Mouse (Mus musculus) heart, embryonic 16.5 days (tissue): ENCODE data around the gene Ercc5. TPM values are rescaled to one million over a fixed set of nuclear protein-coding genes. Genes with fewer than 3 reads are reported as not detected.
A peak's percentile ranks its signal among the peaks of the same experiment; 100 is the strongest.

Experiments used
- ATAC-seq: fragments of 200-750 bp; cut with Nextera tagmentation; replicated peaks from 2 replicates; pipeline ENCODE4 v1.8.0; 2017; ENCODE audit warnings: moderate number of reproducible peaks; ENCODE audit not compliant: insufficient read depth, low FRiP score; ENCODE audit errors: extremely low read depth
- H3K27ac ChIP-seq: fragments of 300-500 bp; sonication (generic); 2 replicates; pipeline ENCODE4 v1.5.1; 2014; ENCODE audit warnings: mild to moderate bottlenecking, low read length, control low read depth, moderate library complexity
- H3K27me3 ChIP-seq: fragments of 300-500 bp; sonication (generic); 2 replicates; pipeline ENCODE4 v1.6.1; 2014; ENCODE audit warnings: low read length, mixed read lengths; ENCODE audit not compliant: control insufficient read depth, insufficient read depth
- H3K36me3 ChIP-seq: fragments of 300-500 bp; sonication (generic); 2 replicates; pipeline ENCODE4 v1.6.1; 2014; ENCODE audit not compliant: control insufficient read depth, insufficient read depth
- H3K4me1 ChIP-seq: fragments of 300-500 bp; sonication (generic); 2 replicates; pipeline ENCODE4 v1.6.1; 2014; ENCODE audit warnings: low read length, mixed read lengths; ENCODE audit not compliant: control insufficient read depth, insufficient read depth
- H3K4me2 ChIP-seq: fragments of 300-500 bp; sonication (generic); 2 replicates; pipeline ENCODE4 v1.6.1; 2014; ENCODE audit warnings: low read depth, mild to moderate bottlenecking, control low read depth, low read length
- H3K4me3 ChIP-seq: fragments of 300-500 bp; sonication (generic); 2 replicates; pipeline ENCODE4 v1.5.1; 2014; ENCODE audit warnings: mild to moderate bottlenecking, control low read depth, low read length
- H3K9ac ChIP-seq: fragments of 300-500 bp; sonication (generic); 2 replicates; pipeline ENCODE4 v1.6.1; 2014; ENCODE audit warnings: low read length, control low read depth
- H3K9me3 ChIP-seq: fragments of 300-500 bp; sonication (generic); replicated peaks from 2 replicates; pipeline ENCODE4 v1.6.1; 2016; ENCODE audit warnings: low read length; ENCODE audit not compliant: control insufficient read depth
- WGBS: fragments of 180-500 bp; shearing (Covaris S2); extraction: QIAGEN DNeasy Blood & Tissue Kit; methylation state at CpG from one replicate; pipeline ENCODE4 v1.1.7; 2014; 5-methylcytosine and 5-hydroxymethylcytosine counted together
- polyA plus RNA-seq: library from polyadenylated mRNA; unstranded; fragments of >200 nt; fragmentation: Nextera tagmentation; extraction: Ambion mirVana; gene quantifications from 2 replicates; pipeline ENCODE4 v1.2.1, GENCODE M21; 2015

The Ercc5 gene
- polyA plus RNA-seq, 1 experiment from 2014 or later = 14.6 TPM

- H3K36me3 ChIP-seq = peaks cover 58% of the 10 kb centered on the region
- H3K9ac ChIP-seq = no peak overlapping the region
- H3K4me2 ChIP-seq = no peak overlapping the region
- 92% methylated on average over 6 of the region's 6 CpGs for WGBS
- ATAC-seq = no peak
- H3K27me3 ChIP-seq = no peaks in the 10 kb centered on the region
- H3K4me3 ChIP-seq = no peak overlapping the region
- H3K4me1 ChIP-seq = no peaks in the 10 kb centered on the region
- 0 out of 2 replicates have a peak overlapping the region, but pooled peaks have one; percentile 7 for H3K27ac ChIP-seq
- H3K9me3 ChIP-seq = no peaks in the 10 kb centered on the region
Observed at GRCm38 (mm10) chr1:44161818-44162217, 14.3 kb downstream of the Ercc5 start.

GRCm38 (mm10) chr1:44162389-44162788 is 14.8 kb downstream of the Ercc5 start:
- Histone ChIP-seq H3K4me2 (no peak overlapping the region), H3K4me3 (no peak overlapping the region), H3K27me3 (no peaks in the 10 kb centered on the region), H3K9me3 (no peaks in the 10 kb centered on the region), H3K36me3 (peaks cover 64% of the 10 kb centered on the region), H3K4me1 (no peaks in the 10 kb centered on the region), H3K27ac (0 out of 2 replicates have a peak overlapping the region, but pooled peaks have one; percentile 7), H3K9ac (no peak overlapping the region)
- ATAC-seq = no peak
- WGBS = 93% methylated on average over 5 of the region's 5 CpGs

GRCm38 (mm10) chr1:44167859-44168383 is 20.4 kb downstream of the Ercc5 start:
- Histone ChIP-seq H3K9me3 (peaks cover 6% of the 10 kb centered on the region), H3K27me3 (no peaks in the 10 kb centered on the region), H3K4me1 (no peaks in the 10 kb centered on the region), H3K4me3 (no peak overlapping the region), H3K36me3 (peaks cover 56% of the 10 kb centered on the region), H3K27ac (no peak overlapping the region), H3K9ac (no peak overlapping the region), H3K4me2 (no peak overlapping the region)
- WGBS = 93% methylated on average over 3 of the region's 3 CpGs
- ATAC-seq = no peak

- peaks cover 53% of the 10 kb centered on the region for H3K36me3 ChIP-seq
Observed at GRCm38 (mm10) chr1:44172656-44173055, 25.1 kb downstream of the Ercc5 start.

GRCm38 (mm10) chr1:44173903-44174302 is 26.4 kb downstream of the Ercc5 start:
- H3K4me1 ChIP-seq = no peaks in the 10 kb centered on the region
- 85% methylated on average over 8 of the region's 8 CpGs for WGBS

More at GRCm38 (mm10) chr1:44172656-44173055, 25.1 kb downstream of the Ercc5 start:
- ATAC-seq = no peak
- Histone ChIP-seq H3K4me2 (no peak overlapping the region), H3K9ac (no peak overlapping the region), H3K27ac (no peak overlapping the region), H3K4me3 (no peak overlapping the region), H3K27me3 (no peaks in the 10 kb centered on the region), H3K9me3 (peaks cover 6% of the 10 kb centered on the region), H3K4me1 (no peaks in the 10 kb centered on the region)
- WGBS = 93% methylated on average over 4 of the region's 4 CpGs

GRCm38 (mm10) chr1:44178086-44178485 is 30.5 kb downstream of the Ercc5 start:
- WGBS = 91% methylated on average over 5 of the region's 5 CpGs

More at GRCm38 (mm10) chr1:44173903-44174302, 26.4 kb downstream of the Ercc5 start:
- Histone ChIP-seq H3K27me3 (no peaks in the 10 kb centered on the region), H3K4me2 (no peak overlapping the region), H3K27ac (no peak overlapping the region), H3K36me3 (peaks cover 52% of the 10 kb centered on the region), H3K9me3 (peaks cover 6% of the 10 kb centered on the region), H3K4me3 (no peak overlapping the region), H3K9ac (no peak overlapping the region)
- ATAC-seq = no peak

GRCm38 (mm10) chr1:44186396-44186795 is 38.9 kb downstream of the Ercc5 start:
- ATAC-seq = no peak
- no peak overlapping the region for H3K4me3 ChIP-seq
- H3K27me3 ChIP-seq = no peaks in the 10 kb centered on the region
- H3K9me3 ChIP-seq = no peaks in the 10 kb centered on the region
- peaks cover 4% of the 10 kb centered on the region; the same call in 1 of the 2 replicates for H3K36me3 ChIP-seq
- no peak overlapping the region for H3K4me2 ChIP-seq
- H3K4me1 ChIP-seq = no peaks in the 10 kb centered on the region
- no peak overlapping the region for H3K9ac ChIP-seq
- H3K27ac ChIP-seq = no peak overlapping the region

More at GRCm38 (mm10) chr1:44178086-44178485, 30.5 kb downstream of the Ercc5 start:
- H3K4me3 ChIP-seq = no peak overlapping the region
- ATAC-seq = no peak
- H3K9me3 ChIP-seq = no peaks in the 10 kb centered on the region
- H3K4me2 ChIP-seq = no peak overlapping the region
- H3K4me1 ChIP-seq = no peaks in the 10 kb centered on the region
- no peak overlapping the region for H3K9ac ChIP-seq
- H3K27me3 ChIP-seq = no peaks in the 10 kb centered on the region
- H3K36me3 ChIP-seq = peaks cover 41% of the 10 kb centered on the region
- H3K27ac ChIP-seq = no peak overlapping the region

- no peaks in the 10 kb centered on the region for H3K36me3 ChIP-seq
- ATAC-seq = peak; percentile 37
Observed at GRCm38 (mm10) chr1:44198273-44199171, 51.0 kb downstream of the Ercc5 start.

GRCm38 (mm10) chr1:44202876-44203275 is 55.3 kb downstream of the Ercc5 start:
- no peak overlapping the region for H3K4me3 ChIP-seq
- no peak overlapping the region for H3K27ac ChIP-seq
- 89% methylated on average over 15 of the region's 15 CpGs for WGBS
- H3K9ac ChIP-seq = no peak overlapping the region
- H3K9me3 ChIP-seq = no peaks in the 10 kb centered on the region
- no peaks in the 10 kb centered on the region for H3K4me1 ChIP-seq
- no peak for ATAC-seq
- H3K36me3 ChIP-seq = no peaks in the 10 kb centered on the region
- no peaks in the 10 kb centered on the region for H3K27me3 ChIP-seq
- H3K4me2 ChIP-seq = no peak overlapping the region

More at GRCm38 (mm10) chr1:44198273-44199171, 51.0 kb downstream of the Ercc5 start:
- H3K4me3 ChIP-seq = peak overlapping the region; percentile 60
- H3K4me1 ChIP-seq = no peaks in the 10 kb centered on the region
- H3K9me3 ChIP-seq = no peaks in the 10 kb centered on the region
- H3K4me2 ChIP-seq = peak overlapping the region; percentile 97
- 13% methylated on average over 47 of the region's 47 CpGs for WGBS
- no peaks in the 10 kb centered on the region for H3K27me3 ChIP-seq
- H3K27ac ChIP-seq = no peak overlapping the region
- peak overlapping the region; percentile 58 for H3K9ac ChIP-seq
